Mouse (Mus musculus): ENCODE measurements around the gene Stk4.
A peak's percentile ranks its signal among the peaks of the same experiment; 100 is the strongest.

DNA sequence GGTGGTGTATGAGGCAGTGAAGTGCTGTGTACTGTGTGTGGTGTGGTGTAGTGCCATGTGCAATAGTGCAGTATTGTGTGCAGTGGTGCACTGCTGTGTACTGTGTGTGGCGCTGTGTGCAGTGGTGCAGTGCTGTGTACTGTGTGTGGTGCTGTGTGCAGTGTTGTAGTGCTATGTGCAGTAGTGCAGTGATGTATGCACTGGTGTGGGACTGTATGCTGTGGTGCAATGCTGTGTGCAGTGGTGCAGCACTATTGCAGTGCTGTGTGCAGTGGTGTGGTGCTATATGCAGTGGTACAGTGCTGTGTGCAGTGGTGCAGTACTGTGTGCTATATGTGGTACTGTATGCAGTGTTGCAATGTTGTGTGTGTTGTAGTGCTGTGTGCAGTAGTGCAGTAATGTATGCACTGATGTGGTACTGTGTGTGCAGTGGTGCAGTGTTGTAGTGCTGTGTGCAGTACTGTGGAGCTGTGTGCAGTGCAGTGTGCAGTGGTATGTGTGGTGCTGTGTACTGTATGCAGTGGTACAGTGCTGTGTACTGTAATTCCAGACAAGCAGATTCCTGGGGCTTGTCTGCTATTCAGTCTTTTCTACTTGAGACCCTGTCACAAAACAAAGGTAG is 31.6 kb upstream of the Stk4 start:
- peak; percentile 29; the same call in 1 of the 3 replicates for TF ChIP-seq GATA1 (IDR thresholded peaks at IDR 0.05; ENCODE audit: borderline replicate concordance, low read length)
- no peak for TF ChIP-seq FLI1 (IDR thresholded peaks at IDR 0.05; ENCODE audit: low read length)

Measured in megakaryocyte, embryonic 14.5 days (primary cell).